Mouse (Mus musculus): ENCODE data around the gene Cd59a. TPM values are rescaled to one million over a fixed set of nuclear protein-coding genes. Genes with fewer than 3 reads are reported as not detected.

Gene Cd59a
- polyA plus RNA-seq, 1 experiment from 2014 or later = 41.6 TPM

- no peak overlapping the region for H3K27ac ChIP-seq
- no peaks in the 10 kb centered on the region for H3K9me3 ChIP-seq (replicated peaks)
- peaks cover 16% of the 10 kb centered on the region for H3K4me1 ChIP-seq
- H3K27me3 ChIP-seq = no peaks in the 10 kb centered on the region
- H3K9ac ChIP-seq = no peak overlapping the region
- WGBS = 66% methylated on average over 6 of the region's 6 CpGs
- no peak for ATAC-seq (replicated peaks; ENCODE audit: low FRiP score)
- no peak overlapping the region for H3K4me2 ChIP-seq
- H3K4me3 ChIP-seq (replicated peaks) = no peak overlapping the region
- H3K36me3 ChIP-seq = no peaks in the 10 kb centered on the region
Observed at GRCm38 (mm10) chr2:104150608-104151397, 55.2 kb downstream of the Cd59a start.

GRCm38 (mm10) chr2:104153345-104153744 is 57.7 kb downstream of the Cd59a start:
- H3K4me3 ChIP-seq (replicated peaks) = no peak overlapping the region
- no peak overlapping the region for H3K9ac ChIP-seq
- H3K9me3 ChIP-seq (replicated peaks) = no peaks in the 10 kb centered on the region
- no peaks in the 10 kb centered on the region for H3K36me3 ChIP-seq
- ATAC-seq (replicated peaks; ENCODE audit: low FRiP score) = no peak
- H3K4me2 ChIP-seq = no peak overlapping the region
- 74% methylated on average over 4 of the region's 4 CpGs for WGBS
- peaks cover 5% of the 10 kb centered on the region for H3K4me1 ChIP-seq
- no peaks in the 10 kb centered on the region for H3K27me3 ChIP-seq
- H3K27ac ChIP-seq = no peak overlapping the region

- Histone ChIP-seq H3K4me1 (no peaks in the 10 kb centered on the region), H3K27me3 (no peaks in the 10 kb centered on the region)
- WGBS = 83% methylated on average over 3 of the region's 3 CpGs
Observed at GRCm38 (mm10) chr2:104153876-104154275, 58.3 kb downstream of the Cd59a start.

GRCm38 (mm10) chr2:104157831-104158230 is 62.2 kb downstream of the Cd59a start:
- no peaks in the 10 kb centered on the region for H3K27me3 ChIP-seq

More at GRCm38 (mm10) chr2:104153876-104154275, 58.3 kb downstream of the Cd59a start:
- Histone ChIP-seq H3K27ac (no peak overlapping the region), H3K4me3 (replicated peaks) (no peak overlapping the region), H3K36me3 (no peaks in the 10 kb centered on the region), H3K9me3 (replicated peaks) (no peaks in the 10 kb centered on the region), H3K9ac (no peak overlapping the region), H3K4me2 (no peak overlapping the region)
- ATAC-seq (replicated peaks; ENCODE audit: low FRiP score) = no peak

GRCm38 (mm10) chr2:104163418-104163817 is 67.8 kb downstream of the Cd59a start:
- H3K4me1 ChIP-seq = peaks cover 7% of the 10 kb centered on the region
- H3K4me2 ChIP-seq = no peak overlapping the region
- H3K9ac ChIP-seq = no peak overlapping the region
- no peak overlapping the region for H3K27ac ChIP-seq
- WGBS = 47% methylated on average over 7 of the region's 7 CpGs
- H3K27me3 ChIP-seq = no peaks in the 10 kb centered on the region
- H3K4me3 ChIP-seq (replicated peaks) = no peak overlapping the region
- no peaks in the 10 kb centered on the region for H3K9me3 ChIP-seq (replicated peaks)
- no peaks in the 10 kb centered on the region for H3K36me3 ChIP-seq
- peak; percentile 75 for ATAC-seq (replicated peaks; ENCODE audit: low FRiP score)

More at GRCm38 (mm10) chr2:104157831-104158230, 62.2 kb downstream of the Cd59a start:
- Histone ChIP-seq H3K9me3 (replicated peaks) (no peaks in the 10 kb centered on the region), H3K4me3 (replicated peaks) (no peak overlapping the region), H3K4me1 (no peaks in the 10 kb centered on the region), H3K36me3 (no peaks in the 10 kb centered on the region), H3K27ac (no peak overlapping the region), H3K4me2 (no peak overlapping the region), H3K9ac (no peak overlapping the region)
- ATAC-seq (replicated peaks; ENCODE audit: low FRiP score) = no peak
- 71% methylated on average over 4 of the region's 4 CpGs for WGBS

GRCm38 (mm10) chr2:104163978-104164487 is 68.4 kb downstream of the Cd59a start:
- Histone ChIP-seq H3K9me3 (replicated peaks) (no peaks in the 10 kb centered on the region), H3K36me3 (no peaks in the 10 kb centered on the region), H3K4me2 (no peak overlapping the region), H3K27me3 (no peaks in the 10 kb centered on the region), H3K4me1 (peaks cover 7% of the 10 kb centered on the region), H3K4me3 (replicated peaks) (no peak overlapping the region), H3K9ac (no peak overlapping the region), H3K27ac (no peak overlapping the region)
- no peak for ATAC-seq (replicated peaks; ENCODE audit: low FRiP score)
- 85% methylated on average over 4 of the region's 4 CpGs for WGBS

Other genes with a start within 250 kb of the Cd59a start
- 32.1 and 33.3 TPM in 2 replicates for gene Lmo2, start 137.8 kb upstream of the Cd59a start, polyA plus RNA-seq (2015; fragmentation: Nextera tagmentation; extraction: Ambion mirVana)
- gene Fbxo3, start 68.1 kb upstream of the Cd59a start, polyA plus RNA-seq (2015; fragmentation: Nextera tagmentation; extraction: Ambion mirVana) = 54.3 and 56.6 TPM in 2 replicates
- 1.8 and 2.1 TPM in 2 replicates for gene 4931422A03Rik, start 67.4 kb upstream of the Cd59a start, polyA plus RNA-seq (2015; fragmentation: Nextera tagmentation; extraction: Ambion mirVana)
- not detected in 2 replicates for gene Gm10912, start 30.0 kb upstream of the Cd59a start, polyA plus RNA-seq (2015; fragmentation: Nextera tagmentation; extraction: Ambion mirVana)
- gene Gm10799, start 27.3 kb upstream of the Cd59a start, polyA plus RNA-seq (2015; fragmentation: Nextera tagmentation; extraction: Ambion mirVana) = not detected in 2 replicates
- gene Cd59b, start 26.0 kb upstream of the Cd59a start, polyA plus RNA-seq (2015; fragmentation: Nextera tagmentation; extraction: Ambion mirVana) = 6.9 and 7.3 TPM in 2 replicates
- 0.19 TPM in 1 of 2 replicates, not detected in the other for gene A930018P22Rik, start 27.0 kb downstream of the Cd59a start, polyA plus RNA-seq (2015; fragmentation: Nextera tagmentation; extraction: Ambion mirVana)

Data from kidney, embryonic 15.5 days (tissue).